Mouse (Mus musculus) megakaryocyte, embryonic 14.5 days (primary cell): ENCODE data around the gene Ccdc88c. TPM values are rescaled to one million over a fixed set of nuclear protein-coding genes. Genes with fewer than 3 reads are reported as not detected.
A peak's percentile ranks its signal among the peaks of the same experiment; 100 is the strongest.

Experiments
- H3K27me3 ChIP-seq: replicated peaks from 2 replicates; pipeline ENCODE3; 2012; ENCODE audit warnings: inconsistent platforms
- H3K36me3 ChIP-seq: replicated peaks from 2 replicates; pipeline ENCODE3; 2012; ENCODE audit warnings: low read length, inconsistent platforms, mixed read lengths
- H3K4me1 ChIP-seq: 2 replicates; pipeline ENCODE4 v1.6.1; 2012; ENCODE audit warnings: inconsistent platforms
- H3K4me3 ChIP-seq: replicated peaks from 2 replicates; pipeline ENCODE3; 2012; ENCODE audit warnings: moderate library complexity, mild to moderate bottlenecking, inconsistent platforms
- H3K9me3 ChIP-seq: 2 replicates; pipeline ENCODE4 v1.6.1; 2012; ENCODE audit warnings: inconsistent platforms
- FLI1 ChIP-seq: IDR thresholded peaks from 2 replicates; pipeline ENCODE4 v1.6.1; 2012; ENCODE audit warnings: low read length, inconsistent platforms, mixed read lengths
- GATA1 ChIP-seq: IDR thresholded peaks from 3 replicates; pipeline ENCODE4 v1.6.1; 2012; ENCODE audit warnings: mixed read lengths, low read length, inconsistent platforms, borderline replicate concordance
- polyA plus RNA-seq: library from polyadenylated mRNA; stranded (reverse); fragments of >175 nt; gene quantifications from 2 replicates; pipeline ENCODE4 v1.2.3, GENCODE M21; 2012; ENCODE audit warnings: low replicate concordance; ENCODE audit not compliant: insufficient read depth

The Ccdc88c gene
- 4.1 and 10.3 TPM in 2 replicates for polyA plus RNA-seq

DNA sequence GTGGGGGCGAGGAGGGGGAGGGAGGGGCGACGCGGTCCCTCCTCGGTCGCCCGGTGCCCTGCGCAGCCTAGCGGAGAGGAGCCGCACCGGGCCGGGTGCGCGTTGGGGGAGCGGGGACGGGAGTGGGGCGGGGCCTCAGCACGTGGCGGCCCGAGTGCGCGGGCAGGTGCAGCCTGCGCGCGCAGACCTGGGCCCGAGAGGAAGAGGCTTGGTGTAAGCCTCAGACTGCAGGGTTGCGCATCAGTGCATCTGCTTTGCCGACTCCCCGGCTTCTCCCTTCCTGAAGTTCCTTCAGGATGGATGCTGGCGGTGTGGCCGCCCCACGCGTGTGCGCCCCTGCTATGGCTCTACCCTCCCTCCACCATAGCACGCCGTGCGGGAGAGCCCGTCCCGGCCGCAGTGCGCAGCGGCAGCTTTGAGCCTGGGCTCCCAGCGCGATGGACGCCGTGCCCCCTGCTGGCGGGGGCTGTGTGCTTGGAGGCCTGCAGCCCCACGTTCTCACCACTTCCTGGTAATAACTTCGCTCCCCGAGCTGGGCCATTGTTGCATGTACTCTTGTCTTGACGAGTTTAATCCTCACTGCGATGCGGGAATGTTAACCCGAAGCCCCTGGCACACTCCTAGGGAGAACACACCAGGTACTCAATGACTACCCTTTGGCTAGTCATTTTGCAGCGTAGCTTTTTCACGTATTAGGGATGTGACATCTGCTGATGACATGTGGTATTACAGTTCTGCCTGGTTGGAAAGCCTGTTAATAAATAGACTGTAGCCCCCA lies at the start of gene Ccdc88c:
Gene Ccdc88c, minus strand, starts transcription at position 103 of the 778 bp plus-strand sequence.
- no peaks in the 10 kb centered on the region for H3K36me3 ChIP-seq
- H3K4me1 ChIP-seq, result peaks cover 42% of the 10 kb centered on the region
- peaks cover 13% of the 10 kb centered on the region for H3K27me3 ChIP-seq
- no peaks in the 10 kb centered on the region for H3K9me3 ChIP-seq
- H3K4me3 ChIP-seq, result peak within 1 kb of the TSS; percentile 95
- TF ChIP-seq FLI1 (no peak), GATA1 (no peak)

DNA sequence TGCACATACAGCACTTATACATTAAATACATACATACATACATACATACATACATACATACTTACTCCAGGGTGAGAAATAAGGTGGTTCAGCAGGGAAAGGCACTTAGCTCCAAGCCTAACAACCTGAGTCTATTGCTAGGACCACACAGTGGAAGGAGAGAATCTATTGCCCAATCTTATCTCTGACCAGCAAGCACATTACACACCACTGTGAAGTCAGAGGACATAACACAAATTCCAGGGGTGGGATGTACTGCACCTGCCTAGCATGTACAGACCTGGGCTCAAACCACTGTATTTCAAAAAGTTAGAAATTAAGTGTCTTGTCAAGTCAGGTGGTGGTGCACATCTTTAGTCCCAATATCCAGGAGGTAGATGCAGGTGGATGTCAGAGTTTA lies 49.1 kb upstream of the Ccdc88c start:
- Histone ChIP-seq H3K4me3 (no peak overlapping the region), H3K9me3 (no peaks in the 10 kb centered on the region), H3K4me1 (peaks cover 51% of the 10 kb centered on the region), H3K27me3 (no peaks in the 10 kb centered on the region), H3K36me3 (peaks cover 37% of the 10 kb centered on the region)
- TF ChIP-seq FLI1, result no peak
- no peak for TF ChIP-seq GATA1

GRCm38 (mm10) chr12:101075433-101075832 lies 46.6 kb upstream of the Ccdc88c start:
- Histone ChIP-seq H3K4me3 (no peak overlapping the region), H3K4me1 (peaks cover 46% of the 10 kb centered on the region), H3K27me3 (no peaks in the 10 kb centered on the region), H3K9me3 (no peaks in the 10 kb centered on the region), H3K36me3 (peaks cover 35% of the 10 kb centered on the region)
- TF ChIP-seq FLI1 (no peak), GATA1 (no peak)

- Histone ChIP-seq H3K4me3 (peak overlapping the region; percentile 59), H3K36me3 (peaks cover 34% of the 10 kb centered on the region), H3K9me3 (no peaks in the 10 kb centered on the region), H3K27me3 (no peaks in the 10 kb centered on the region), H3K4me1 (peaks cover 48% of the 10 kb centered on the region)
- TF ChIP-seq FLI1 (no peak), GATA1 (no peak)
Observed at GRCm38 (mm10) chr12:101074821-101075429, 46.1 kb upstream of the Ccdc88c start.

GRCm38 (mm10) chr12:101069813-101070212 lies 41.0 kb upstream of the Ccdc88c start:
- Histone ChIP-seq H3K27me3 (no peaks in the 10 kb centered on the region), H3K36me3 (peaks cover 51% of the 10 kb centered on the region), H3K4me1 (peaks cover 23% of the 10 kb centered on the region), H3K4me3 (no peak overlapping the region), H3K9me3 (no peaks in the 10 kb centered on the region)
- no peak for TF ChIP-seq GATA1
- no peak for TF ChIP-seq FLI1

GRCm38 (mm10) chr12:101066329-101066728 lies 37.5 kb upstream of the Ccdc88c start:
- no peak for TF ChIP-seq FLI1
- no peak for TF ChIP-seq GATA1
- Histone ChIP-seq H3K36me3 (peaks cover 79% of the 10 kb centered on the region), H3K27me3 (no peaks in the 10 kb centered on the region), H3K9me3 (no peaks in the 10 kb centered on the region), H3K4me1 (peaks cover 20% of the 10 kb centered on the region), H3K4me3 (no peak overlapping the region)

- Histone ChIP-seq H3K27me3 (no peaks in the 10 kb centered on the region), H3K9me3 (no peaks in the 10 kb centered on the region), H3K4me3 (no peak overlapping the region), H3K4me1 (no peaks in the 10 kb centered on the region), H3K36me3 (peaks cover 81% of the 10 kb centered on the region)
- TF ChIP-seq GATA1 (no peak), FLI1 (no peak)
Observed at GRCm38 (mm10) chr12:101039956-101040355, 11.1 kb upstream of the Ccdc88c start.

GRCm38 (mm10) chr12:101028247-101028953 lies 456 bp downstream of the Ccdc88c start:
- no peak for TF ChIP-seq FLI1
- no peak for TF ChIP-seq GATA1
- peaks cover 42% of the 10 kb centered on the region for H3K4me1 ChIP-seq
- peaks cover 13% of the 10 kb centered on the region for H3K27me3 ChIP-seq
- H3K4me3 ChIP-seq, result peak overlapping the region; percentile 95
- H3K9me3 ChIP-seq, result no peaks in the 10 kb centered on the region
- H3K36me3 ChIP-seq, result peaks cover 2% of the 10 kb centered on the region

DNA sequence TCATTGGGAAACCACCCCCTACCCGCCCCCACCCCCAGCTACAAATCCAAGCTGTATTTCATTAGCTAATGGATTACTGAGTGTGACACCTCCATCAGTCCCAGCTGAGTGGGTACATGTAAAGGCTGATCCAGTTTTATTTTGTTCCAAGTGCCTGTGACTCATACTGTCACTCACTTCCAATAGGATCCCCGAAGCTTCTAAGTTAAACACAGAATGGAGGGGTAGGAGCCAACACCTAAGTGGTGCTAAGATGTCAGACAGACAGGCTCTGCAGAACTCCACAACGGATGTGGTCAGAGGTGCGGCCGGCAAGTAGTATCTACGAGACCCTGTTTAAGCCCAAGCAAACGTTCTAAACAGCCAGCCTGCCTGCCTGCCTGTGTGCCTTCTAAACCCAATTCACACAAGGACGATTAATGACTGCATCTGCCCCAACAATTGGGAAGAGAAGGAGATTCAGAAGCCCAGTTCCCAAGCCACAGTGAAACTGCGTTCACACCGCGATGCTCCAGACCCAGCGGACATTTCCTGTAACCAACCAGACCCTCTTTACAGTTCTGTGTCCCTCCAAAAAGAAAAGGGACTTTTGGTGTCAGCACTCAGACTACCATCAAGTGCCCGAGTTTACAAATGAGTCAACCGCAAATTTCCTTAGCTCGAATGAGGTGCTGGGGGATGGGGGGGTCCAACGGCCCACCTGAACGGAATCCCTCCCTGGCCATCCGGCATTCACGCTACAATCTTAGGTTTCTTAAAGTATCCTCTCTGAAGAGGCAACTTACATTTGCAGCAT lies 1.2 kb downstream of the Ccdc88c start:
- Histone ChIP-seq H3K4me1 (peaks cover 42% of the 10 kb centered on the region), H3K9me3 (no peaks in the 10 kb centered on the region), H3K36me3 (peaks cover 2% of the 10 kb centered on the region), H3K4me3 (peak overlapping the region; percentile 95), H3K27me3 (peaks cover 13% of the 10 kb centered on the region)
- TF ChIP-seq FLI1 (no peak), GATA1 (no peak)
